Mouse (Mus musculus): ENCODE data around the gene Teddm2.
A peak's percentile ranks its signal among the peaks of the same experiment; 100 is the strongest.

Gene Teddm2

DNA sequence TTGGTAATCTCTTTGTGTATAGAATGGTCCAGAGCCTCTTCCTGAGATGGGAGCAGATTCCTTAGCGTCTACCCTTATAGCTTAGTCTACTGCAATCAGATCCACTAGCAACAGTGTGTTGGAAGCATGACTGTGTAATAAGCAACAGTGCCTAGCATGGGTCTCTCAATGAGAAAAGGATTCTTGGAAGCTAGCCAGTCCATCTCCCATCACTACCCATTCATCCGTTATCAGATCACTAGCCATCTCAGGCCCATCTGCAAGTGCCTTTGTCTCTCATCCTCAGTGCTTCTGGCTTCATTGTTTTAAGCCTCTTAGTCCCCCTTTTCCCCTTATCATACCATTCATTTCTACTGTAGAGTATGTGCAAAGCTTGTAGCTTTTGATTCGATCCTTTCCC is 79.8 kb downstream of the Teddm2 start:
- DNase-seq (ENCODE audit: low spot score): no peak

DNA sequence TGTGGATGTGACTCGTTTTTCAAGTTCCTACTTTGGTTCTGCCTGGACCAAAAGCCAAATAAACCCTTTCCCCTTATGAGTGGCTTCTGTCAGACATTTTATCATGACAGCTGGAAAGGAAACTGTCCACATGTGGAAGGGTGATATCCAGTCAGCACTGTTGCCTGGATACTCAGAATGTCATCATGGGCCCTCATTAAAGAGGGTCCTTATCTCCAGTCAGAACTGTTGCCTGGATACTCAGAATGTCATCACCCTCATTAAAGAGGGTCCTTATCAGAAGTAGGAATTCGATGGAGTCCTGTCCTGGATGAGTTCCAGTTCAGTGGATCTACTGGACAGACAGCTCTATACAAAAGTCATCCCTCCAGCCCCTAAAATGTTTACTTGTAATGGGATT is 85.8 kb downstream of the Teddm2 start:
- no peak for DNase-seq (ENCODE audit: low spot score)

DNA sequence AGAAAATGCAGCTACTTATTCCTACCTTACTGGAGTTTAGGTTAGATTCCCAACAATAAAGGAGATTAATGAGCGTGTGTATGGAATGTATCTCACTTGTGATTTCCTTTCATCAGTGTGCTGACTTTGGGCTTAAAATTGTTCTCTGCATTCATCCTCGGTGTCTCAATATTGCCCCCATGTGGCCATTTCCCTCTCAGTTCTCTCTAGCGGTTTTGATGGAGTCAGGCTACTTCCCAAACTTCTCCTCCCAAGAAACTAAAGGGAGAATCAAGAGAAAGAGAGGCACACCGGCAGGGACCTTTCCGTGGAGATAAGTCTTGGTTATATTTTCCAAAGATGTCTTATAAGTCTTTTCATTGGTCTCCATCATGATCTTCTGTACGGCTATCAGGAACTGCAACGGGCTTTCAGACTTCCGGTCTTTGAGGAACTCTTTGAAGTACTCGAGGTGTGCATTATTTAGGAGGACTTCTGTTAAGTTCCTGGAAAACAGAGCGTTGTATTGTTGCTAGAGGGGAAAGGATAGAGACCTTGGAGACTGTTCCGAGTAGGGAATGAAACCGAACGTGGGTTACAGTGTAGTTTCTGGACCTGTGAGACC is 92.5 kb downstream of the Teddm2 start:
- DNase-seq (ENCODE audit: low spot score): peak; percentile 85

DNA sequence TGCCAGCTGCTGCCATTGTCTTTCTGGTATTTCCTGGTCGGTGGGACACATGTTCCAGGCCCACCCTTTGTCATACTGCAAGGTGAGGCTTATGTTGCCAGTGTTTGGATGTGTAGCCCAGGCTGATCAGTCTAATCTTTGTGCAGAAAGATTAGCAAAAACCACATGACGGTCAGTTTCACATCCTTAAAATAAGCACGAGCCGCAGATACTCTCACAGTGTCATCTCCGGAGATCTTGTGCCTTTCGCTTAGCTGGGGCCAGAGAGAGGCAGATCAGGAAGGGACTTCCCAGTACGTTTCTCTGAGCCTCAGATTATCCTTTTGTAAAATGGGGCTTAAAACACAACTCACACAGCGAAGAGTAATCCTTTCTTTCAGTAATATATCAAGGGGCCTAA is 96.5 kb downstream of the Teddm2 start:
- DNase-seq (ENCODE audit: low spot score): no peak

DNA sequence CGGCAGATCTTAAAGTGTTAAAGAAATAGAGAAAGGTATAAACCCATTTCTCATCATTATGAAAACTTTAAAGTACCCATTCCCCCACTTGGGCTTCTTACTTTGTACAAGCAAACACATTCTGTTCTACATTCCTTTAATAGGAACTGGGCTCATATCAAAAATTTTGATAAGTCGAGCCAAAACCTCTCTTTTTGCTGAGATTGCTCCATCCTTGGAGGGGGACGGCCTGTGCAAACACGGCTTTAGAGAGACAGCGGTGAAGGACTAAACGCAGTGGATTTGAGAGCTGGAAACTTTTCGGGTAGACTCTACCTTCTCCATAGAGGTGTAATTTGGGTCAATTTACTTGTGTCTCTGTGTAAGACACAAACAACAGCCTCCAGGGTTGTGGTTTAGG is 97.3 kb downstream of the Teddm2 start:
- no peak for DNase-seq (ENCODE audit: low spot score)
